Mouse (Mus musculus) brain, embryonic 14.5 days (tissue): ENCODE results near the gene Canx.
A peak's percentile ranks its signal among the peaks of the same experiment; 100 is the strongest.

ENCODE experiments used
- CTCF ChIP-seq: fragments of 200-500 bp; IDR thresholded peaks from 2 replicates; pipeline ENCODE4 v1.5.1; 2012; ENCODE audit warnings: inconsistent platforms, mild to moderate bottlenecking, moderate library complexity, borderline replicate concordance; ENCODE audit not compliant: insufficient read depth, insufficient read length; ENCODE audit errors: extremely low read depth
- POLR2A ChIP-seq: fragments of 200-500 bp; IDR thresholded peaks from 2 replicates; pipeline ENCODE4 v1.6.1; 2012; ENCODE audit warnings: mild to moderate bottlenecking, inconsistent platforms, borderline replicate concordance; ENCODE audit not compliant: poor library complexity, insufficient read depth, insufficient read length, severe bottlenecking; ENCODE audit errors: extremely low read depth

GRCm38 (mm10) chr11:50269163-50269562, 56.3 kb downstream of the Canx start:
- TF ChIP-seq CTCF (peak; percentile 47; the same call in 1 of the 2 replicates), POLR2A (no peak)
